Mouse (Mus musculus) layer of hippocampus, adult 9-11 months (tissue): ENCODE data around the gene Sgsm1.
"Not testable (repeated sequence)": the region's sequence is repeated elsewhere in the genome, so short reads cannot be mapped to it uniquely, and the experiment has no call there.

ENCODE experiments used
- DNase-seq: peaks from one replicate; pipeline ENCODE4 v3.0.0; 2022

Sgsm1 gene

GRCm38 (mm10) chr5:113310377-113311003, at the start of gene Sgsm1:
Gene Sgsm1, minus strand, starts transcription at chr5:113310786.
- DNase-seq = peak; percentile 75

- DNase-seq = no peak
Measured at GRCm38 (mm10) chr5:113358833-113359232, 48.2 kb upstream of the Sgsm1 start.

DNA sequence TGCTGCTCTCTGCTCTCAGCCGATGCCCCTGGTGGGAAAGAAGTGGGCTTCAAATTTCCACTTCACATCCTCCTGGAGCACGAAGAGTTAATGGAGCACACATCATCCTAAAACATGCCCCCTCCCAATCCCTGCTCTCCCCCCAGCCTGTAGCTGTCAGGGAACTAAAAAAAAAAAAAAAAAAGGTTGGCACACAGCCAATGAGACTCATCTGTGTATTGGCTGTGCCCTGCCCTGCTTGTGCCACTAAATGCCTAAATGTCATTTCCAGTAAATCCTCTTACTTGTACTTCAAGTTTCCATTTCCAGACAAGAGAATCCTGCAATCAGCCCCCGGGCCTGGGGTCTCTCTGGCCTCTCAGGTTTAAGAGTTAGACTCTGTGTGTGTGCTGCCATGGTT, 47.1 kb upstream of the Sgsm1 start:
- DNase-seq = no peak

- no peak for DNase-seq
Measured at GRCm38 (mm10) chr5:113357186-113357585, 46.6 kb upstream of the Sgsm1 start, which contains the start of gene Aym1. Gene Aym1, plus strand, starts transcription at chr5:113357294.

DNA sequence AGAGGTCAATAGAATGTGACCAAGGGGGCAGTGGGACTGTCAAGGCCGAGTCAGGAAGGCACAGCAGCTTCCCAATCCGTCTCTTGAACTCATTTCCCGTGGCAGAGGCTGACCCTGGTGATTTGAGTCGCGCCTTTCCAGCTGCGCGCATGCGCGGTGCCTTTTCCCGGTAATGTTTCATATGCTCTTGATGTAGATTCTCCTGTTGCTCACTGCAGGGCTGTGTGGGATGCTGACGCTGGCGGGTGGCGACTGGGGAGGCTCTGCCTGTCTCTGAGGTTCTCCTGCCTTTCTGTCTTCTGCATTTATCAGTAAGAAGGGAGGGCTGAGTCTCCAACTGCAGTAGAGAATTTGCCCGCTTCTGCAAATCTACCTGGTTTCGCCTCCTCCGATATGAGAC, 43.7 kb upstream of the Sgsm1 start:
- peak; percentile 50 for DNase-seq

DNA sequence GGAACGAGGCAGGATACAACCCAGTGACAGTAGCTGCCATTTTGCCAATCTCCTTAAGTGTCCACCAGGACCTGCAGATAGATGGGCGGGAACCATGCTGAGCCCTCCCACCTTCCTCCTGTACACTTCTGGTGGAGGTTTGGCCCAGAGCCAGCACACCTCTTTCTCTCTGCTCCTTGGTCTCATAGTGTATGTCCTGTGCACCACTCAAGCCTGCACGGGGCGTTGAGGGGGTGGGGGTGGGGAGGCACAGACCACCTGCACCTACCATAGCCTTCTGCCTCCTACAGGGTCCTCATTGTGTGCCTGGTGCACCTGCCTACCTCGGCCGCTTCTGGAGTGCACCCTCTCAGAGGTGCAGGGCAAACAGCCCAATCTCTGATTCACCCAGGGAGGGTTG, 42.0 kb upstream of the Sgsm1 start:
- no peak for DNase-seq

DNA sequence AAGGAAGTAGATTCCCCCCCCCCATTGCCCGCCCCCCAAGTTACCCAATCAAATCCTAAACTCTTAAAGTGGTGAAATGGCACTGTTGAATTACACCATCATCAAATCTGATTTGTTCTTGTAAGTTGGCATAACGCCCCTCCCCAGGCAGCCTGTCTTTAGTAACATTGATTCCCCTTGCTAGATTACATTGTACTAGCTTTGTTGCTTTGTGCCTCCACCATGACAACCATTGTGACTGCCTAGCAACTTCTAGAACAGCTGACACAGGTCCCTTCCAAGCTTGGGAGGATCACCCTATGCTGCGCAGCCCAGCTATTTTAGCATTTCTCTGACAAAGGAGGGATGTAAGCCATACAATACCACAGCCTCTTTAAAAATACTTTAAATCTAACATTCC, 41.2 kb upstream of the Sgsm1 start:
- peak; percentile 76 for DNase-seq

DNA sequence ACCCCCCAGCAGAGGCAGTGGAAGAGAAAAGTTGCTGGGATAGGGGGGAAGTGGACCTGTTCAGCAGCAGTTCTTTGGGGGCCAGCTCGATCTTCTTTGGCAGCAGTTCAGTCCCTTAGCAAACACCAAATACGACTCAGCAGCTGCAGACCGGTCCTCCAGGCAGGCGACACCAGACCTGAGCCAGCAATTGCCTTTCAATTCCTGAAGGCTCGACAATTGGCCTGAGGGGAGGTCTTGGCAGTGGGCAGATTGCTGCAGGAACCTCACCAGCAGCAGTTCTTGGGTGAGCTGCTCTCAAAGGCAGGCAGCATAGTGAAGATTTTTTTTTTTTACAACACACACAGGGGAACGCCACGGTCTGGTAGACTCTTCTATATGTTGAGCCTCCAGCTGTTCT, 39.2 kb upstream of the Sgsm1 start:
- no peak for DNase-seq

DNA sequence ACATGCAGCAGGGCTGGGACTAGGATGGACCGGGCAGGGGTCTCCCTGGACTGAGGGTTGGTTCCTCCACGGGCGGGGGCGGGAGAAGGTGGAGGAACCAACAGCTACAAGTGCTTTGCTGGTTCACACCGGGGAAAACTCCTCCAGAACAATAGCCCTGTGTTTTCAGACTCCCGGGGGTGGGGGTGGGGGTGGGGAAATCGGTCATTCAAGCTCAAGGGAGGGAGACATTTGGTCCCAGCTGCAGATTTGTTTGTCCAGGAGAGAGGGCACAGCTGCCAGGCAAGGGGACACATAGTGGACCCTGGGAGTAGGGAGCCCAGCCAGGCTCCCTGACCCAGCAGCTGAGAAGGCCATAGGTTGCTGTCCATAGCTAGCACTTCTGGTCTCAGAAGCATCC, 38.6 kb upstream of the Sgsm1 start:
- no peak for DNase-seq

- DNase-seq = peak; percentile 59
Measured at GRCm38 (mm10) chr5:113348597-113348996, 38.0 kb upstream of the Sgsm1 start.

DNA sequence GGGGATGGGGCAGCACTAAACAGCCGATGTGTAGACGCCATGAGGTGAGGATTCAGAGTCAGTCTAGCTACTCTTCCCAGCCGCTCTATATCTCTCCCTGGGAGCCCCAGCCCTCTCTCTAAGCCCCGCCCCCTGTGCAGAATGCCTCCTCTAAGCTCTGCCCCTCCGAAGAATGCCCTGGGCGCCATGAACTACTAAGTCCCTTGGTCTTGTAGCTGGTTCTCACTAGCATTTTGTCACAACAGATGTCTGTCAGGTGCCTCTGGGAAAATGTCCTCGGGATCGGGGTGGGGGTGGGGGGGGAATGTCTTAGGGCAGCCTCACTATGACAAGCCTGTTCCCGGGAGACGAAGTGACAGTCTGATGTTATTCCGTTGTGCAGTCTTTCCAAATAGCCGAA, 37.0 kb upstream of the Sgsm1 start:
- DNase-seq = no peak

GRCm38 (mm10) chr5:113346651-113347050, 36.1 kb upstream of the Sgsm1 start:
- DNase-seq = not testable (repeated sequence)

GRCm38 (mm10) chr5:113345781-113346180, 35.2 kb upstream of the Sgsm1 start:
- no peak for DNase-seq

- DNase-seq = no peak
Measured at GRCm38 (mm10) chr5:113344635-113345386, 34.2 kb upstream of the Sgsm1 start.

GRCm38 (mm10) chr5:113336281-113336680, 25.7 kb upstream of the Sgsm1 start:
- no peak for DNase-seq

- peak; percentile 53 for DNase-seq
Measured at GRCm38 (mm10) chr5:113335732-113336131, 25.1 kb upstream of the Sgsm1 start.

GRCm38 (mm10) chr5:113334621-113335530, 24.3 kb upstream of the Sgsm1 start:
- no peak for DNase-seq

GRCm38 (mm10) chr5:113332899-113333298, 22.3 kb upstream of the Sgsm1 start:
- no peak for DNase-seq

DNA sequence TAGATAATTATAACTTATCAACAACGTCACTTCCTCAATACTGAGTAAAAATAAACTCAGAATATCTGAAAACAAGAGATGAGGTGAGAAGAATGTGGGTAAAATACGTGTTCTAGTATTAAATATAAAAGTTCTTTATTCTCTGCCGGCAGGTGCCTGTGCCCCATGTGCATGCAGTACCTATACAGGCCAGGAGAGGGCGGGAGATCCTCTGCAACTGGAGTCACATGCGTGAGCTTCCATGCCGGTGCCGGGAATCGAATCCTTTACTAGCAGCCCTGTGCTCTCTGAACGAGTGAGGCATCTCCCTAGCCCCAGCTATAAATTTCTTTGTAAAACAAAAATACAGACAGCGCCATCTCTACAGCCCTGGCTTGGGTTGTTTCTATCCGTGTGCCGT, 21.7 kb upstream of the Sgsm1 start:
- DNase-seq = no peak

DNA sequence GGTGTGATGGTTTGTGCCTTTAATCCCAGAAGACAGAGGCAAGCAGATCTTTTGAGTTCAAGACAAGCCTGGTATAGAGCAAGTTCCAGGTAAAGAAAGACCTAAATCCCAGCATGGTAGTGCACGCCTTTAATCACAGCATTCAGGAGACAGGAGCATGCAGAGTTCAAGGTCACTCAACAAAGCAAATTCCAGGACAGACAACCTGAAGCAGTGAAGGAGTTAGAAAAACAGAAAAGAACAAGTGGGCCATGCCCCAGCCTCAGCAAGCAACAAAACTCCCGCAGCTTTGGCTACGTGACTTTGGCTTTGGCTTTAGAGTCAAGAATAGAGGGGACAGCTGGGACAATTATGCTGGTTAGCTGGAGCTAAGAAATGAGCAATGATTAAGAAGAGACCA, 19.6 kb upstream of the Sgsm1 start:
- DNase-seq = no peak

DNA sequence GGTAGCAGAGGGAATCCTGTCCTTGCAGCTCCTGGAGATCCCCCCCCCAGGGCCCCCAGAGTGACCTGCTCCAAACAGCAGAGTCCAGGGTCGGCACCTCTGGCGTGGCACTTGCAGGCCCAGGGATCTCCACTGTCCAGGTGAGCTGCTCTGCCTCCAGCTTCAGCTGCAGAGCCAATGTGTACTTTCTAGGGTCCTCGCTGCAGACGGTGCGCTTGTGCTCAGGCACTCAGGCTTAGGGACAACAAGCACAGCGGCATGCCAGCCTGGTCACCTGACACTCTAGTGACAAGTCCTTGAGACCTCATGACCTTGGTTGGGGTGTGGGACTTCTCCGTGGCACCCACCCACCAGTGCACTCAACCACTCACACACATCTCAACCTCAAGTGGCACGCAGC, 18.9 kb upstream of the Sgsm1 start:
- no peak for DNase-seq

DNA sequence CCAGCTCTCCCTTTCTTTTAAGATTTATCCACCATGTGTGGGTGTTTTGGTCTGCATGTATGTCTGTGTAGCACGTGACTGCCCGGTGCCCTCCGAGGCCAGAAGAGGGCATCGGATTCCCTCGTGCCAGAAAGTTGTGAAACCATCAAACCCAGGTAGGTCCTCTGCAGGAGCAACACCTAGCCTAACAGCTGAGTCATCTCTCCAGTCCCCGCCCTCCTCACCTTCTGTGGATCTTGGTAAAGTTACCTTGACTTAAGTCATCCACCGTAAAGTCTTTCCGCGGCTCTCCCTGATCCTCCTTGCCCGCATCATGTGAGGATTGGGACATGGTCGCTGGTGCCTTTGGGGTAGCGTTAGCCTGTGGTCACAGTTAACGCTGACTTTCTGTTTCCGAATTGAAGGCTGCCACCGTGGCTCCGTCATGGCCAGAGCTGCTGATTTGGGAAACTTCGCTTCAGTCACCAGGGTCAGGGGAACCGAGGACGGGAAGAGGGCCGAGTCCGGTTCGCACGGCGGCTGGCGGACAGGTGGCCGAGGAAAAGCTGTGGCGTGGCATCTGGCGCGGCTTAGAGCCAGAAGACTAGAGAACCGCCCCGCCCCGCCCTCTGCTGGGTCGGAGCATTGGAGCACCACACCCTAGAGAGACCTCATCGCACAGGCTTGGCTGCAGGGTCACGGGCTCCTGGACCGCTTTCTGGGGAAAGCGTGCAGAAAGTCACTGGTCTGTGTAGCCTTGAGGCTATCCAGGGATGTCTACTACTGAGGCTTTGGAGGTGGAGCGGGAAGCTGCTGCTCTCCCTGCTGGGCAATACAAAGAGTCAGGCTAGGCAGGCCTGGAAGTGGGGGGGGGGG, 13.4 kb upstream of the Sgsm1 start:
- DNase-seq = no peak

GRCm38 (mm10) chr5:113313998-113314397, 3.4 kb upstream of the Sgsm1 start:
- peak; percentile 88 for DNase-seq
